Mouse (Mus musculus): ENCODE measurements around the gene Gm10147. TPM values are rescaled to one million over a fixed set of nuclear protein-coding genes. Genes with fewer than 3 reads are reported as not detected.
"Not testable (repeated sequence)": the region's sequence is repeated elsewhere in the genome, so short reads cannot be mapped to it uniquely, and the experiment has no call there.

Gm10147 gene
- polyA plus RNA-seq (2015; fragmentation: Nextera tagmentation; extraction: Ambion mirVana), result not detected in 2 replicates

DNA sequence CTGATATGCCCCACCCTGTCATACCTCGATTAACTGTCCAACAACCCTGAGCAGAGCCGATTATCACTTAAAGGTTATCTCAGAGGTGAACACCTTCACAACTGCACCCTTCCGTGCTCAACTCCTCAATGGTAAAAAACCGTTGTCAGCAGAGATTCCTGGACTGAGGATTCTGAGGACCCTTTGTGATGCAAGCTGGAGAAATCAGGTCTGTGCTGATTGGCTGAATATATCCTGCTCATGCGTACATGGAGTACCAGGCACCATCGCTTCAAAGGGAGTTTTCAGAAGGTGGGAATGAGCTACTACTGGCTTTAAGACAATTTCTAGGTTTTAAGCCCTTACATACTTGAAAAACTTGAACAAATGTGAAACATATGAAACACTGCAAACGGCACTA is at the start of gene Gm10147:
Gene Gm10147 (minus strand): TSS at position 101 of the 400 bp plus-strand sequence.
- H3K36me3 ChIP-seq; ATAC-seq (ENCODE audit: low read depth); H3K9ac ChIP-seq; H3K4me3 ChIP-seq; H3K4me1 ChIP-seq (replicated peaks); H3K27me3 ChIP-seq; H3K9me3 ChIP-seq; H3K27ac ChIP-seq (replicated peaks); H3K4me2 ChIP-seq: not testable (repeated sequence)
- WGBS, result no CpG with 5 or more reads among the region's 7 CpGs

Small RNA genes lying within 50 kb of the gene (microRNA-seq; reads per million reads assigned to microRNA genes)
- not detected for gene Gm44499
